Mouse (Mus musculus) T-helper 17 cell (primary cell): ENCODE data around the gene Cox5a.

Source experiments
- in situ Hi-C, 2 experiments: fragments of 300-600 bp; cut with MboI, MseI; formaldehyde crosslinking; loops; 1 replicate in 1 of 2; 2 replicates in 1 of 2; pipeline ENCODE4 v1.15.1; 2025; ENCODE audit warnings: high pct_unique_total_duplicates in 2 of 2

The Cox5a gene

GRCm38 (mm10) chr9:57521056-57521911 lies at the start of gene Cox5a:
Gene Cox5a (plus strand): TSS chr9:57521274.
- in situ Hi-C loops: no loop called here

- in situ Hi-C loops: loop anchor here in 1 of 2 experiments (10.0 kb wide), 1 partner anchor 59 kb away; no protein-coding TSS in a partner anchor
Observed at GRCm38 (mm10) chr9:57485774-57486173, 35.3 kb upstream of the Cox5a start.

GRCm38 (mm10) chr9:57487807-57488206 lies 33.3 kb upstream of the Cox5a start:
- in situ Hi-C loops: loop anchor here in 1 of 2 experiments (10.0 kb wide), 1 partner anchor 57 kb away; no protein-coding TSS in a partner anchor

- in situ Hi-C loops: no loop called here
Observed at GRCm38 (mm10) chr9:57493532-57493931, 27.5 kb upstream of the Cox5a start.

- in situ Hi-C loops: no loop called here
Observed at GRCm38 (mm10) chr9:57494970-57495369, 26.1 kb upstream of the Cox5a start.

- in situ Hi-C loops: no loop called here
Observed at GRCm38 (mm10) chr9:57497236-57497635, 23.8 kb upstream of the Cox5a start.

GRCm38 (mm10) chr9:57498536-57498935 lies 22.5 kb upstream of the Cox5a start:
- in situ Hi-C loops: no loop called here

GRCm38 (mm10) chr9:57501452-57501851 lies 19.6 kb upstream of the Cox5a start:
- in situ Hi-C loops: no loop called here

GRCm38 (mm10) chr9:57501861-57502260 lies 19.2 kb upstream of the Cox5a start:
- in situ Hi-C loops: no loop called here

- in situ Hi-C loops: no loop called here
Observed at GRCm38 (mm10) chr9:57502911-57503621, 18.0 kb upstream of the Cox5a start.

- in situ Hi-C loops: no loop called here
Observed at GRCm38 (mm10) chr9:57503622-57504380, 17.3 kb upstream of the Cox5a start, which contains the start of gene Rpp25. Gene Rpp25 (plus strand): TSS chr9:57504026.

GRCm38 (mm10) chr9:57504381-57504700 lies 16.7 kb upstream of the Cox5a start:
- in situ Hi-C loops: no loop called here

- in situ Hi-C loops: loop anchor here in 1 of 2 experiments (5.0 kb wide), 1 partner anchor 53 kb away; no protein-coding TSS in a partner anchor
Observed at GRCm38 (mm10) chr9:57504891-57505290, 16.2 kb upstream of the Cox5a start.

GRCm38 (mm10) chr9:57505700-57506099 lies 15.4 kb upstream of the Cox5a start:
- in situ Hi-C loops: loop anchor here in 1 of 2 experiments (5.0 kb wide), 1 partner anchor 53 kb away; no protein-coding TSS in a partner anchor

- in situ Hi-C loops: no loop called here
Observed at GRCm38 (mm10) chr9:57510577-57510976, 10.5 kb upstream of the Cox5a start.

- in situ Hi-C loops: loop anchor here in 1 of 2 experiments (5.0 kb wide), 1 partner anchor 35 kb away; no protein-coding TSS in a partner anchor
Observed at GRCm38 (mm10) chr9:57517113-57517512, 4.0 kb upstream of the Cox5a start.

- in situ Hi-C loops: no loop called here
Observed at GRCm38 (mm10) chr9:57520375-57521055, 559 bp upstream of the Cox5a start.

- in situ Hi-C loops: no loop called here
Observed at GRCm38 (mm10) chr9:57522114-57522860, 1.2 kb downstream of the Cox5a start.

GRCm38 (mm10) chr9:57522861-57523246 lies 1.8 kb downstream of the Cox5a start:
- in situ Hi-C loops: no loop called here

- in situ Hi-C loops: no loop called here
Observed at GRCm38 (mm10) chr9:57523754-57524153, 2.7 kb downstream of the Cox5a start.
